Mouse (Mus musculus) midbrain, embryonic 11.5 days (tissue): ENCODE results near the gene Kcnh4. TPM values are rescaled to one million over a fixed set of nuclear protein-coding genes. Genes with fewer than 3 reads are reported as not detected.

ENCODE experiments used
- ATAC-seq: fragments of 200-750 bp; cut with Nextera tagmentation; 2 replicates; pipeline ENCODE4 v1.8.0; 2017; ENCODE audit warnings: moderate TSS enrichment, moderate library complexity; ENCODE audit not compliant: low FRiP score
- DNase-seq: peaks from one replicate; pipeline ENCODE4 v3.0.0; 2015; ENCODE audit warnings: low spot score; ENCODE audit errors: missing footprints
- H3K27ac ChIP-seq: fragments of 300-500 bp; sonication (generic); 2 replicates; pipeline ENCODE4 v1.5.1; 2014; ENCODE audit warnings: low read depth, low read length
- H3K27me3 ChIP-seq: fragments of 300-500 bp; sonication (generic); 2 replicates; pipeline ENCODE4 v1.6.1; 2014; ENCODE audit warnings: mild to moderate bottlenecking, low read length, moderate library complexity, mixed read lengths; ENCODE audit not compliant: control insufficient read depth, insufficient read depth
- H3K36me3 ChIP-seq: fragments of 300-500 bp; sonication (generic); 2 replicates; pipeline ENCODE4 v1.6.1; 2014; ENCODE audit warnings: mild to moderate bottlenecking, low read length, moderate library complexity, mixed read lengths; ENCODE audit not compliant: control insufficient read depth, insufficient read depth
- H3K4me1 ChIP-seq: fragments of 300-500 bp; sonication (generic); 2 replicates; pipeline ENCODE4 v1.6.1; 2014; ENCODE audit warnings: low read length; ENCODE audit not compliant: control insufficient read depth, insufficient read depth
- H3K4me2 ChIP-seq: fragments of 300-500 bp; sonication (generic); 2 replicates; pipeline ENCODE4 v1.6.1; 2014; ENCODE audit warnings: mild to moderate bottlenecking, moderate library complexity
- H3K4me3 ChIP-seq: fragments of 300-500 bp; sonication (generic); 2 replicates; pipeline ENCODE4 v1.5.1; 2014; ENCODE audit warnings: low read depth, low read length
- H3K9ac ChIP-seq: fragments of 300-500 bp; sonication (generic); 2 replicates; pipeline ENCODE4 v1.6.1; 2014; ENCODE audit warnings: low read length
- H3K9me3 ChIP-seq: fragments of 300-500 bp; sonication (generic); 2 replicates; pipeline ENCODE4 v1.6.1; 2016; ENCODE audit warnings: low read length; ENCODE audit not compliant: control insufficient read depth
- WGBS: fragments of 180-500 bp; shearing (Covaris S2); extraction: QIAGEN DNeasy Blood & Tissue Kit; methylation state at CpG from one replicate; pipeline ENCODE4 v1.1.7; 2014; 5-methylcytosine and 5-hydroxymethylcytosine counted together
- polyA plus RNA-seq: library from polyadenylated mRNA; unstranded; fragments of >200 nt; fragmentation: Nextera tagmentation; extraction: Ambion mirVana; gene quantifications from 2 replicates; pipeline ENCODE4 v1.2.1, GENCODE M21; 2014

Gene Kcnh4
- polyA plus RNA-seq, 1 experiment from 2014 or later = 2.7 TPM

GRCm38 (mm10) chr11:100730477-100731205, 29.1 kb downstream of the Kcnh4 start:
- H3K4me1 ChIP-seq = no peaks in the 10 kb centered on the region
- DNase-seq = no peak
- no peak for ATAC-seq
- H3K4me2 ChIP-seq = no peak overlapping the region
- H3K27ac ChIP-seq = no peak overlapping the region
- H3K27me3 ChIP-seq = no peaks in the 10 kb centered on the region
- H3K36me3 ChIP-seq = no peaks in the 10 kb centered on the region
- no peak overlapping the region for H3K9ac ChIP-seq
- H3K9me3 ChIP-seq = no peaks in the 10 kb centered on the region
- H3K4me3 ChIP-seq = no peak overlapping the region
- 87% methylated on average over 6 of the region's 6 CpGs for WGBS

GRCm38 (mm10) chr11:100729976-100730375, 29.8 kb downstream of the Kcnh4 start:
- ATAC-seq = no peak
- no peak overlapping the region for H3K4me2 ChIP-seq
- H3K4me3 ChIP-seq = no peak overlapping the region
- no peak overlapping the region for H3K9ac ChIP-seq
- H3K36me3 ChIP-seq = no peaks in the 10 kb centered on the region
- no peak overlapping the region for H3K27ac ChIP-seq
- 92% methylated on average over 4 of the region's 4 CpGs for WGBS
- no peaks in the 10 kb centered on the region for H3K4me1 ChIP-seq
- no peaks in the 10 kb centered on the region for H3K27me3 ChIP-seq
- H3K9me3 ChIP-seq = no peaks in the 10 kb centered on the region
- DNase-seq = no peak

- Histone ChIP-seq H3K4me2 (no peak overlapping the region), H3K9me3 (no peaks in the 10 kb centered on the region), H3K4me3 (no peak overlapping the region), H3K27me3 (no peaks in the 10 kb centered on the region), H3K9ac (no peak overlapping the region), H3K36me3 (no peaks in the 10 kb centered on the region), H3K4me1 (no peaks in the 10 kb centered on the region), H3K27ac (no peak overlapping the region)
- 95% methylated on average over 6 of the region's 6 CpGs for WGBS
- no peak for DNase-seq
- no peak for ATAC-seq
Observed at GRCm38 (mm10) chr11:100728601-100729000, 31.1 kb downstream of the Kcnh4 start.

GRCm38 (mm10) chr11:100727201-100727600, 32.5 kb downstream of the Kcnh4 start:
- Histone ChIP-seq H3K4me2 (no peak overlapping the region), H3K27me3 (no peaks in the 10 kb centered on the region), H3K9ac (no peak overlapping the region), H3K4me3 (no peak overlapping the region), H3K4me1 (no peaks in the 10 kb centered on the region), H3K27ac (no peak overlapping the region), H3K36me3 (no peaks in the 10 kb centered on the region), H3K9me3 (no peaks in the 10 kb centered on the region)
- 95% methylated on average over 3 of the region's 3 CpGs for WGBS
- DNase-seq = no peak
- no peak for ATAC-seq

DNA sequence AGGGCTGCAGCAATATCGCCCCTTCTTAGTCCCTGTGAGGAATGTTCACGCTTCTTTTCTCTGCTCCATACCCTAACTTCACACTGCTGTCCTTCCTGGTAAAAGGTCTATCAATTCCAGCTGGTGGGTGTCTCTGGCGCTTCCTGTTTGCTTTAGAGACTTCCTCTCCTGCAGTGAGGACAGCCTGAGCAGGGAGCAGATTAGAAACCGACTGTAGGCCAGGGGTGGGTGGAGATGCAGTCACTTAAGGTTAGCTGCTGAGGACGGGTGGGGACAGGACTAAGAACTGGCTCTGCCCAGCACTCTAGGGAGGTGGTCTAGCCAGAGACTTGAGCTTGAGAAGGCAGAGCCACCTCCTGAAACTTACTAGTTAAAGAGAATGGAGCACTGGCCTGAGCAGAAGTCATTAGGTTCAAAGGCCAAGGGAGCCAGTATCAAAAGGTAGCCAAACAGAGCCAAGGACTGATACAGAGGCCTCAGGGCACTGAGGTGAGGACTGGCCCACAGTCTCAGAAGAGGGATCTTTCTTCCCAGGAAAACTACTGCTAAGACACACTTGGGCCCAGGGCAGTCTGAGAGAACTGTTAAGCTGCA, 34.7 kb downstream of the Kcnh4 start:
- 54% methylated on average over 5 of the region's 5 CpGs for WGBS
- H3K4me1 ChIP-seq = peaks cover 4% of the 10 kb centered on the region; the same call in 1 of the 2 replicates
- H3K9me3 ChIP-seq = no peaks in the 10 kb centered on the region
- no peak overlapping the region for H3K27ac ChIP-seq
- H3K27me3 ChIP-seq = no peaks in the 10 kb centered on the region
- ATAC-seq (no peak), DNase-seq (no peak)
- H3K4me2 ChIP-seq = no peak overlapping the region
- H3K36me3 ChIP-seq = no peaks in the 10 kb centered on the region
- no peak overlapping the region for H3K4me3 ChIP-seq
- no peak overlapping the region for H3K9ac ChIP-seq

GRCm38 (mm10) chr11:100722493-100723028, 37.2 kb downstream of the Kcnh4 start:
- Histone ChIP-seq H3K4me3 (no peak overlapping the region), H3K27me3 (no peaks in the 10 kb centered on the region), H3K9me3 (no peaks in the 10 kb centered on the region), H3K4me1 (peaks cover 4% of the 10 kb centered on the region; the same call in 1 of the 2 replicates), H3K27ac (no peak overlapping the region), H3K4me2 (no peak overlapping the region), H3K9ac (no peak overlapping the region), H3K36me3 (peaks cover 5% of the 10 kb centered on the region; the same call in 1 of the 2 replicates)
- ATAC-seq (no peak), DNase-seq (no peak)
- 69% methylated on average over 2 of the region's 2 CpGs for WGBS

GRCm38 (mm10) chr11:100721776-100722492, 37.8 kb downstream of the Kcnh4 start:
- Histone ChIP-seq H3K9ac (0 out of 2 replicates have a peak overlapping the region, but pooled peaks have one; percentile 5), H3K27me3 (no peaks in the 10 kb centered on the region), H3K4me2 (no peak overlapping the region), H3K4me3 (no peak overlapping the region), H3K4me1 (peaks cover 4% of the 10 kb centered on the region; the same call in 1 of the 2 replicates), H3K27ac (no peak overlapping the region), H3K36me3 (peaks cover 10% of the 10 kb centered on the region; the same call in 1 of the 2 replicates), H3K9me3 (no peaks in the 10 kb centered on the region)
- DNase-seq (no peak), ATAC-seq (no peak)
- WGBS = 71% methylated on average over 8 of the region's 8 CpGs

DNA sequence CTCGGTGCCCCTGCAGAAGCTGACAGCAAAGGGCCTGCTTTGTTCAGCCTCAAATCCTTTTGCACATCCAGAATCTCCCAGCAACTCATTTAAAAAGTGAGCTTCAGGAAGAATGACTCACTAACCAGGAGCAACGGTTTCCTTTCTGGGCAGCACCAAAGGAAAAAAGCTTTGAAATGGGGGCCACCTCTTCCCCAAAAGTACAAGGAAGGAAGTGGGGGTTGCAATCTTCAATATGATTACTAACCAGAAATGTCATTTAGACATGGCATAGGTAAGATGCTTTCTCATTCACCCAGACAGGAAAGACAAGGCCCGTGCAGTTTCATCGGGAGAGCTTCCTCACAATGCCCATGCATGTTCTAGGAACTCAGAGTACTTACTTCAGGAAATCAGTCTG, 38.5 kb downstream of the Kcnh4 start:
- Histone ChIP-seq H3K4me1 (peaks cover 4% of the 10 kb centered on the region; the same call in 1 of the 2 replicates), H3K4me2 (no peak overlapping the region), H3K9ac (no peak overlapping the region), H3K27ac (no peak overlapping the region), H3K27me3 (no peaks in the 10 kb centered on the region), H3K4me3 (no peak overlapping the region), H3K36me3 (peaks cover 11% of the 10 kb centered on the region; the same call in 1 of the 2 replicates), H3K9me3 (no peaks in the 10 kb centered on the region)
- no peak for DNase-seq
- no peak for ATAC-seq
- 63% methylated on average over 4 of the region's 4 CpGs for WGBS
